Mouse (Mus musculus) R1 (cell line): ENCODE results near the gene Adam23.

Experiments used
- DNase-seq: peaks from one replicate; pipeline ENCODE4 v3.0.0-alpha.2; 2018; ENCODE audit warnings: low read depth, low spot score

The Adam23 gene

GRCm38 (mm10) chr1:63478946-63479345, 33.3 kb downstream of the Adam23 start:
- DNase-seq = no peak

GRCm38 (mm10) chr1:63484646-63485045, 39.0 kb downstream of the Adam23 start:
- DNase-seq = peak; percentile 77

DNA sequence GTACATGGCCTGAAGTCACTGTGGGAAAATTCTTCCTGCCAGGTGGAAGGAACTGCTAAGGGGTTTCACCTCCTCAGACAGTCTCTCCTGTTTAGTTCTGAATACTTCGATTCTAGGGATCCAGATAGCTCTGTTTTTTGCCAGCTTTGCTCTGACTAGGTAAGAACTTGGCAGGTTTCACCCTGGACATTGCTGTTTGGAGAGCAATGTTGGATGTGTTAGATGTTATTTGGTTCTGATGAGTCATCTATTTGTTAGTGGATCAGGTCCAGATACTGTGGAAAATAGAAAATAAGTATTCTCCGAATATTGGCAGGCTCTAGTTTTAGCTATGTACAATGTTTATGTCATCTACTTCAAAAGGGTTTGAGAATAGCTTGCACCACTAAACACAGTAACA, 41.0 kb downstream of the Adam23 start:
- no peak for DNase-seq

GRCm38 (mm10) chr1:63491001-63491400, 45.3 kb downstream of the Adam23 start:
- no peak for DNase-seq

GRCm38 (mm10) chr1:63493325-63493724, 47.6 kb downstream of the Adam23 start:
- no peak for DNase-seq

DNA sequence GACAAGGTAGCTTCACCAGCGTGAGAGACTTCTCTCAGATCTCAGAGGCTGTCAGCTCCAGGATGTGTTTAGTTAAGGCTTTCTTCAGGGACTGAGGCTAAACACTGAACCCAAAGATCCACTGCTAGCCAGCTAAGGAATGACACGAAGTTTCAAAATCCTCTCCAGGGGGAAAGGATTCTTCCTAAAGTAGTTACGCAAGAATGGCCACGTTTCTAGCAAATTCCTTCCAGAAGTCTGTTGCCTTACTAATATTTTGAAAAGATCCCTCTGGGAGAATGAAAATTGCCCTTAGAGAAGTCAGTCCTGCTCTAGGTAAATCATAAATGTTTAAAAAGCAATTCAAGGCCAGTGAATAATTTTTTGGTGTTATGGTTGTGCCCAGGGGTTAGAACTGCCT, 61.7 kb downstream of the Adam23 start:
- no peak for DNase-seq

DNA sequence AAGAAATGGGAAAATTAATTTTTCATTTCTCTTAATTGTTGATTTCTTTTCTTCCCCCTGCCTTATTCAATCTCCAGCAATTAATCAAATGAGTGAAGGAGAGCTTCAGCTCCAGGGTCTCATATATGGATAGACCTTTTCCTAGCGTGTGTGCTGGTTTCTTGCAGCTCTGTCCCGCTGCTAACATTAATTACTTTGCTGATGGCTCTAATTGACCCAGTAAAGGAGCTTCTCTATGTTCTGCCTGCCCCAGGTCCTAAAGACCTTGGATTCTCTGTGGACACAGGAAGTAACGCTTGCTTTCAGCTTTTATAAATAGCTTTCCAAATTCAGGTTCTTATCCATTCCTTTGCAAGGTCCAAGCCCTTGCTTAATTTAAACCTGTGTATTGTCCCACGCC, 63.1 kb downstream of the Adam23 start:
- DNase-seq = no peak

DNA sequence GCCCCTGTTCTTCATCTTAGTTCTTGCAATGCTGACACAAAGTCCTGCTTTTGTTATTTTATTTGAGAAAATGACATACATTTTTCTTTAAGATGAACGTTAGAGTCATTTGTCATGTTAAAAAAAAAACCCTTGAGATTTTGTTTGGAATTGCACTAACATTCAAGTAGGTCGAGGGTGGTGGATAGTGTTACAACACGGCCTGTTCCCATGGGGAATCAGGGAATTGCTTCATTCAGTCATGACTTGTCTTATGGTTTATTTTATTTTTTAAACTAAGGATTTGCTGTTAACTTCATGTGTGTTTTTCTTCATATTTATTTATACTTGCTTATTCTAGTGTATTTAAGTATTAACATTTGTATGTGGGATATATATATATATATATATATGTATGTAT, 65.7 kb downstream of the Adam23 start:
- no peak for DNase-seq

- no peak for DNase-seq
Measured at GRCm38 (mm10) chr1:63517800-63518199, 72.1 kb downstream of the Adam23 start.

GRCm38 (mm10) chr1:63518814-63519213, 73.1 kb downstream of the Adam23 start:
- DNase-seq = no peak

GRCm38 (mm10) chr1:63529901-63530300, 84.2 kb downstream of the Adam23 start:
- no peak for DNase-seq

GRCm38 (mm10) chr1:63534271-63534827, 88.7 kb downstream of the Adam23 start:
- DNase-seq = no peak

- no peak for DNase-seq
Measured at GRCm38 (mm10) chr1:63539884-63540613, 94.4 kb downstream of the Adam23 start.

DNA sequence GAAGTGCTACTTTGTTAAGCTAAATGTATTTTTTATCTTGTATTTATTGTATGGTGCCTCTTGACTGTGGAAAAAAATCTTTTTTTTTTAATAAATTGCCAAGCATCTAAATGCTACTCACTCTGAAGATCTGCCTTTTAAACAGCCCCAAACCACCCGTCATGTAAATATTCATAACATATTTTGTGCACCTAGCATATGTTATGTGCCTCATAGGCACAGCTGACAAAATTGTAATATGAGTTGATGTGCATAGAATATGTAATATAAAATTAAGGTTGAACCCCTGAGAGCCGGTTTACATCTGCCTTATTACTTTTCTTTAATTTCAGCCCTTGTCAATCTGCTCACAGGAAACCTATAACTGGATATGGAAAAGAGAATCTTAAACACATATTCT, 98.4 kb downstream of the Adam23 start:
- no peak for DNase-seq

DNA sequence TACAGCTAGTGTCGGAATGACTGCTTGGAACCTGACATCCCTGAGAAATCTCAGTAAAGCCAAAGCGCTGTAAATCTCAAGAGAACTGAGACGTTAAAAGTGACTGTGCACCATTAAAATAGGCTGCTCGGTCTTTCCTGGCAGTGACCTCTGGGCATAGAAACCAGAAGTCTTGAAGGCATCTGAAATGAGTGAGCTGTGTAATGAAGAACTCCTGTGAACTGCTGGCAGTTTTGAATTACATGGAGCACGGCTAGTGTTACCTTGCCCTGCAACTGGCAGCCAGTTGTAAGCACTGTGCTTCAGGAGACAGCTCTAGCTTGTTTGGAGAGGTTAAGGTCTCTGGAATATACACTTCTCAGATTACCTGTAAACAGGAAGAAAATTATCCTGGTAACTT, 107.3 kb downstream of the Adam23 start:
- no peak for DNase-seq

DNA sequence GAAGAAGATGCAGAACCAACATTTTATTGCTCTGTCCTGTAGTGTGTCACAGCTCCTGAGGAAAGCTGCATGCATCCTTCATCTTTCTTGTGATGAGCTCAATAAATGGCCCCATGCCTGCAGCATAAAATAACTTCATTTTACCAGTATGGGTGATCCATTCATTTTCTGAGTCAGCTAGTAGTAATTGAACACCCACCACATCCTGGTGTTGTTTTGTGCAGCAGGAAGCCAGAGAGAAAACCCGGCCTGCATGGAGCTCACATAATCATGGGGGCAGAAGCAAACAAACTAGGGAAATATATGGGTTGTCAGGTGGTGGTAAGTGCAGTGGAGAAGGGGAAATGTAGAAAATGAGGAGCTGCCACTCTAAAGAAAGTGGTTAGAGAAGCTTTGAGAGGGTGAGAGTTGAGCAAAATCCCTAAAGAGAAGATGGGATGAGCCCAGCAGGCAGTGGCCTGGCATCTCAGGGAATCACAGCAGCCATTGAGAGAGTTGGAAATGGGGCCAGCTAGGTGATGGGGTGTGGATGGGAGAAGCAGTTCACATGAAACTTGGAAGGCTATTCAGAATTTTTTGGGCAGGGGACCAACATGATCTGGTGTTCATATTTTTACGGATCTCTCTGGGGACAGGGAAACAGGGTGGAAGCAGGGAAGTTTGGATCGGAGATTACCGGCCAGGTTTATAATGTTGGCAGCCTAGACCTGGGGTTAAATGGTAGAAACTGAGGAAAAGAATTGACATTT, 116.3 kb downstream of the Adam23 start:
- DNase-seq = no peak

DNA sequence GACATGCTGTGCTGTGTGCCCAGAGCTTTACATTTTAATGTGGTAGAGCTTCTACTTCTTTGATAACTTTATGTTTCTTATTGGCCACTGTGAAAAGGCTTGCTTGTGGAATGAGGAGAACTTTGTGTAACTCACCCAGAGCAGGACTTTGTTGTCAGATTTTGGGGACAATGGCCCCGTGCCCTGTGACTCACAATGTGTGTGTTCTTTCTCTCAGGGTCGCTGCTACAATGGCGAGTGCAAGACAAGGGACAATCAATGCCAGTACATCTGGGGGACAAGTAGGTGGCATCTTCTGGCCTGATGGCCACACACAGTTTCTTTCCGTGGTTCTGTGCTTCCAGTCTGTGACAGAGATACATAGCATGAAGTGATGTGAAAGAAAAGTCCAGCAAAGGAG, 118.2 kb downstream of the Adam23 start:
- DNase-seq = no peak

GRCm38 (mm10) chr1:63566501-63566900, 120.8 kb downstream of the Adam23 start:
- DNase-seq = peak; percentile 25

GRCm38 (mm10) chr1:63567031-63567430, 121.3 kb downstream of the Adam23 start:
- DNase-seq = no peak

DNA sequence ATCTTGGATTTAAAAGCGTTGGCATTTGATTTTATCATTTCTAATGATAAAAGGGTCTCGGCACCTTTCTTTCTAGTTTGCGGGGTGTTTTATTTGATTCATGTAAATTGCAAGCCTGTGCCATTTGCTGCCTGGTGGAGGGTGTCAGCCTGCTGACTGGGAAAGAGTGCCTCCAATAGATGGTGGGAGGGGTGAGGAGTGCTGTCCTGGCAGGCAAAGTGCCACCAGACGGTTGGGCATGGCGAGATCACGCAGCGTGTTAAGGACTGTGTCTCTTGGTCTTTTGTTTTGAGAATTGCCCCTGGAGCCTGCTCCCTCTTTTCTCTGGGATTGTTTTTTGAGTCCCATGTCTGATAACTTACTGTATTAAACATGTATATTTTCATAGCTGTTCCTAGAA, 126.5 kb downstream of the Adam23 start:
- DNase-seq = no peak

- no peak for DNase-seq
Measured at GRCm38 (mm10) chr1:63573432-63573831, 127.7 kb downstream of the Adam23 start.

DNA sequence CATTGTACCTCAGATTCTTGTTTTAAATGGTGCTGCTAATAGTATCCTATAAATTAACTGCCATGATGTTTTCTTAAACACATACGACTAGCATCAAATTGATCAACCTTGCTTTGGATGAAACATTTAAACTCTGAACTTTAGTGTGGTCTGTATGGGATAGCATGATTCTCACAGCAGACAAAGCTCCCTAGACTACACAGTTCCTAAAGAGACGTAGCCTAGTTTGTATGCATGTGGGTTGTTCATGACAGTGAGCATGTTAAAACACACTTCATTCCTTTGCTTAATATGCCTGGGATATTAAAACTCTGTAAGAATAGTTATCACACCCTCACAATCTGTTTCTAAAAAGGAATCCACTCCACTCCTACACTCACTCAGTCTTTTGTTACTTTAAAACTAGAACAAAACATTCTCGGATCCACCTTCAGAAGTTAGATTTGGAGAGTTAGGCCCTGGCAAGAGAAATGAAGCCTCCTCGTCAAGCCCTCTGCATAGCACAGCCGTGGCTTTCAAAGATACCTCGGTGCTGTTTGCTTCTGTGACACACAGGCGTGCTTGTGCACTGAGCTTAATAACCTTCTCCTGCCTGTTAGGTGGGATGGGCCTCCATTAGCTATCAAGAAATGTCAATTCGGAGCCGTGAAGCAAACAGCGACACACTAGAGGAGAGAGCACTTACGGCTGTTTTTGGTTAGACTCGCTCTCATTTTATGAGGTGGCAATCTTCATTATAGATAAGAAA, 128.3 kb downstream of the Adam23 start:
- DNase-seq = no peak
